ENCODE assay signal across 22 mouse cellular contexts in genomic region chr6:91360371-91360690, GRCm38 (mm10). TPM values are rescaled to one million over a fixed set of nuclear protein-coding genes. Genes with fewer than 3 reads are reported as not detected.
"Had no signal": no experiment of that assay in that cellular context is flagged by ENCODE, and none has a peak within 500 bp of the region (broad histone marks: within the 10 kb centered on the region; RNA-seq: fewer than 3 reads in every experiment).

No protein-coding gene starts in this region.

- H3K27me3 ChIP-seq: liver, embryonic 13.5 days; midbrain, embryonic 15.5 days; neural tube, embryonic 13.5 days; stomach, embryonic 15.5 days had no signal

- H3K4me2 ChIP-seq: liver, embryonic 13.5 days; midbrain, embryonic 12.5 days; midbrain, embryonic 15.5 days; neural tube, embryonic 13.5 days; stomach, embryonic 15.5 days had no signal

- H3K27ac ChIP-seq: left cerebral cortex, adult 2 months; liver, embryonic 13.5 days; midbrain, embryonic 12.5 days; midbrain, embryonic 15.5 days; neural tube, embryonic 13.5 days; stomach, embryonic 15.5 days had no signal

- H3K4me1 ChIP-seq: liver, embryonic 13.5 days; stomach, embryonic 15.5 days had no signal

- H3K36me3 ChIP-seq: liver, embryonic 13.5 days; midbrain, embryonic 15.5 days; neural tube, embryonic 13.5 days; stomach, embryonic 15.5 days had no signal

- H3K9me3 ChIP-seq: liver, embryonic 13.5 days; midbrain, embryonic 12.5 days; midbrain, embryonic 15.5 days; neural tube, embryonic 13.5 days; stomach, embryonic 15.5 days had no signal

- H3K9ac ChIP-seq: liver, embryonic 13.5 days; midbrain, embryonic 12.5 days; midbrain, embryonic 15.5 days; neural tube, embryonic 13.5 days; stomach, embryonic 15.5 days had no signal

- H3K4me3 ChIP-seq: left cerebral cortex, adult 2 months; liver, embryonic 13.5 days; midbrain, embryonic 12.5 days; midbrain, embryonic 15.5 days; myocyte; neural tube, embryonic 13.5 days; stomach, embryonic 15.5 days had no signal

- DNase-seq: kidney, postnatal 14 days; kidney, postnatal 4 days; liver, embryonic 13.5 days; lung, adult 2 months; lung, postnatal 14 days; lung, postnatal 4 days; retina, postnatal 1 day; spleen, adult 18-20 months; thymus, postnatal 36 days had no signal

RNA-seq across cellular contexts. Expression of gene Wnt7a, which starts 50.8 kb away (rescaled TPM):
- total RNA-seq: liver, adult 2 months; megakaryocyte progenitor cell, adult 5-6 weeks; megakaryocyte-erythroid progenitor cell, adult 5-6 weeks; monocyte, adult 5-6 weeks; neutrophil, adult 5-6 weeks had no signal
- polyA plus RNA-seq: liver, adult 2 months; liver, embryonic 13.5 days; liver, embryonic 16.5 days; myocyte; urinary bladder, adult 2 months had no signal
